Mouse (Mus musculus) CD4-positive helper T cell, adult 2 months (primary cell): ENCODE measurements around the gene Kbtbd12.
A peak's percentile ranks its signal among the peaks of the same experiment; 100 is the strongest.

Experiments used
- DNase-seq: peaks from one replicate; pipeline ENCODE4 v3.0.0-alpha.2; 2012; ENCODE audit warnings: low read depth, missing footprints, low spot score

The Kbtbd12 gene

DNA sequence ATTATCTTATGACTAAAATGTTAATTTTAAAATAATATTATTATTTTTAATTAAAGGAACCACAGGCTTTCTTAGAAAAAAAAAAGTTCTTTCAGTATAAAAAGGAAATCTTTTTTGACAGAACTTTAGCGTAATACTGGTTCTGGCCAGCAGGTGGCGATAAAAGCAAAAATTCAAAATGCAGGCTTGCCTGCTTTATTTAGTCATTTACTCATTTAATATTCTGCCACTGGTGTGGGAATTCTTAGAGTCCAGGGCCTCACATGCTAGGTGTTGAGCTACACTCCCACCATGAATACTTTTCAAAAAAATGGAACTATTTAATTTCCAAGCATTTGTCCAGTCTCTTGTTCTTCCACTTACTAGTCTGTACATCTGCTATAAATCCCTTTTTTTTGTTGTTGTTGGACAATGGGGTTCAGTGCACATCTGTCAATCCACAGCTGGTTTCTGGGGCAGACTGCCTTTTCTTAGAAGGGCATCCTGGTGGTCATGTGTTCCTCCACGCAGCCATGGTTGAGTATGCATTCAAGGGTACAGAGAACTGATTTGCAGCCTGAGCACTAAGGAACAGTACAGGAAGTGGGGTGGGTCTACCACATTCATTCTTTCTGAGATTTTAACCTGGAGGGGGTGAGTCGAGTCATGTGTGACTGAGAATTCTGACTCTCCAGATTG is 88.5 kb downstream of the Kbtbd12 start:
- peak; percentile 40 for DNase-seq

GRCm38 (mm10) chr6:88548405-88549049 is 89.2 kb downstream of the Kbtbd12 start:
- DNase-seq: no peak

DNA sequence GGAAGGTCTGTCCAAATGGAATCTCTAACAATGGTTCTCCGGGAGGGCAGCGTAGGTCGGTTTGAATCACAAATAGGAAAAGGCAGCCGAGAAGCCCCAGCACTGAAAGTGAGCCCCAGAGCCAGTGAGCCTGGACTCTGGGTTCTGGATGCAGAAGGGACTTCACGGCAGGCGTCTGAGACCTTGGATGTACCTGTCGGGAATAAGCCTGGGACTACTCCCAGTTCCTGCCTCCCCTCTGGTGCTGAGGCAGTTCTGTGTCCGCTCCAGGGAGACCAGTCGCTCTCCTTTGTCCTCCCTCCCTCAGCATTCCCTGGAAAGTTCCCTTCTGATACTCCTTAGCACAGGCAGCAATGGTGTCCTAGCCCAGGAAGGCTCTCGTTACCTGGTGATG is 92.4 kb downstream of the Kbtbd12 start:
- DNase-seq: no peak

DNA sequence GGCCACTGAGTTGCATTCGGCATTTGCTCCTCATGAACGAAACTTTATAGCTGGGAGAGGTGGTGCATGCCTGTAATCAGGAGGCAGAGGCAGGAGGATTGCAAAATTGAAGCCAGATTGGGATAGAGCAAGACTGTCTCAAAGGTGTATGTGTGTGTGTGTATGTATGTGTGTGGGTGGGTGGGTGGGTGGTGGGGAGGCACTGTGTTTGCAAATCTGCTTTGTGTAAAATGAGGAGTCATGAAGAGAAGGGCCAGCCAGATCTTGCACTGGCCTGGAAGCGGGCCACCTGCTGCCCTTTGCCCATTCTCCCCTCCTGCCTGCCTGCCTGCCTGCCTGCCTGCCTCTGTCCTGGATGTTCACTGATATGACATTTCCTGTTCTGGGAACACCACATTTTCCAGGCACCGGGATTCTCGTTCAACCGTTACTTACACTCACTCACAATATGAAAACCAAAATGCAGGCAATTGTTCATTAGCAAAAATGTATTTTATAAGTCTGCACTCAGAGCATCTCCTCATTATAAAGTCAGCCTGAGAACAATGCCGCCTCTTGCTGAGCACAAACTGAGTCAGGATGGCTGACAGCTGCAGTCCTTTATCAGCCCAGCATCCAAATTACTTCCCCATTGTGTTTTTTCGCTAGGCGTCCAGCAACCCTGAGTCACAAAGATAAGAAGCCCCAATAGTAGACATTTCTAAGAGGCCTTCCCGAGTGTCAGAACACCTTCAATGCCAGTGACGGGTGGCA is 92.9 kb downstream of the Kbtbd12 start:
- DNase-seq: no peak

DNA sequence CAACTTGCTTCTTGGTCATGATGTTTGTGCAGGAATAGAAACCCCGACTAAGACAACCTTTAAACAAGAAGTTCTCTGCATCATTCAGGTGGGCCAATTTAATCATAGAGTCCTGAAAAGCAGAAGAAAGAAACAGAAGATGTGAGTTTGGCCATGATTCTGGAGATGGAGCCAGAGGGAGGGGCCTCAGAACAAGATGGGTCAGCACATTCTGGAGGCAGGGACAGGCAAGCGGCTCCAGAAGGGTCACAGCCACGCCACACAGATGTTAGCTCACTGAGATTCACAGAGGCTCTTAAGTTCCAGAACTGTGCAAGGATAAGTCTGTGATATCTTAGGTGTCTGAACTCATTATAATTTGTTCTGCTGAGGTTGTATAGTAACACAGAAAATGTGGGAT is 93.5 kb downstream of the Kbtbd12 start:
- DNase-seq: no peak

- no peak for DNase-seq
Measured at GRCm38 (mm10) chr6:88540093-88540755, 97.5 kb downstream of the Kbtbd12 start.

DNA sequence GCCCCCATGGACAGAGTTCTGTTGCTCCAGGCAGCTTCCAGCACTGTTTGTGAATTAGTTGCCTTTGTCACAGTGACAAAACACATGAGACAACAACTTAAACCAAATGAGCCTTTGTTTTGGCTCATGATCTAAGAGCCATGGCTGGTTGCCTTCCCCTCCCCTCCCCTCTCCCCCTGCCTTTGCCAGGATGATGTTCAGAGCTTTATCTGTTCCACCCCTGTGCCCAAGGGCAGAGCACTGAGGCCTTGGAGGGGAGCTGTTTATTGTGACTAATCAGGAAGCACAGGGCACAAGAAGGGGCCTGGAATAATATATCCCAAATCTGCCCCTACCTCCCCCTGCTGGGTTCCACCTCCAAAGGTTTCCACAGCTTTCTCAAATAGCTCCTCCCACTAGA is 107.4 kb downstream of the Kbtbd12 start:
- DNase-seq: no peak

- DNase-seq: no peak
Measured at GRCm38 (mm10) chr6:88524056-88524455, 113.7 kb downstream of the Kbtbd12 start.

GRCm38 (mm10) chr6:88523451-88523850 is 114.3 kb downstream of the Kbtbd12 start:
- no peak for DNase-seq

DNA sequence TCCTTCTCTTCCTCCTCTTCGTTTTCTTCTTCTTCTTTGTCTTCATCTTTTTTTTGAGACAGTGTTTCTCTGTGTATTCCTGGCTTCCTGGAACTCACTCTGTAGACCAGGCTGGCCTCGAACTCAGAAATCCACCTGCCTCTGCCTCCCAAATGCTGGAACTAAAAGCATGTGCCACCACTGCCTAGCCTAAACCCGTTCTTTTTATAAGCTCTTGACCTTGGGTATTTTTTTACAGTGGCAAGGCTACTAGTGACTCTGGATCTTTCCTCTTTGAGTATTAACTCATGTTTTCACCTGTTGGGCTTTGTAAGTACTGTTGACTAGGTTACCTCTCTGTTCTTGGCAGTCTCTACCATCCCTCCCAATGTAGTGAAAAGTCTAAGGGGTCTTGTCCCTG is 114.7 kb downstream of the Kbtbd12 start:
- DNase-seq: no peak

GRCm38 (mm10) chr6:88522606-88523005 is 115.1 kb downstream of the Kbtbd12 start:
- peak; percentile 57 for DNase-seq

- no peak for DNase-seq
Measured at GRCm38 (mm10) chr6:88521821-88522220, 115.9 kb downstream of the Kbtbd12 start.

DNA sequence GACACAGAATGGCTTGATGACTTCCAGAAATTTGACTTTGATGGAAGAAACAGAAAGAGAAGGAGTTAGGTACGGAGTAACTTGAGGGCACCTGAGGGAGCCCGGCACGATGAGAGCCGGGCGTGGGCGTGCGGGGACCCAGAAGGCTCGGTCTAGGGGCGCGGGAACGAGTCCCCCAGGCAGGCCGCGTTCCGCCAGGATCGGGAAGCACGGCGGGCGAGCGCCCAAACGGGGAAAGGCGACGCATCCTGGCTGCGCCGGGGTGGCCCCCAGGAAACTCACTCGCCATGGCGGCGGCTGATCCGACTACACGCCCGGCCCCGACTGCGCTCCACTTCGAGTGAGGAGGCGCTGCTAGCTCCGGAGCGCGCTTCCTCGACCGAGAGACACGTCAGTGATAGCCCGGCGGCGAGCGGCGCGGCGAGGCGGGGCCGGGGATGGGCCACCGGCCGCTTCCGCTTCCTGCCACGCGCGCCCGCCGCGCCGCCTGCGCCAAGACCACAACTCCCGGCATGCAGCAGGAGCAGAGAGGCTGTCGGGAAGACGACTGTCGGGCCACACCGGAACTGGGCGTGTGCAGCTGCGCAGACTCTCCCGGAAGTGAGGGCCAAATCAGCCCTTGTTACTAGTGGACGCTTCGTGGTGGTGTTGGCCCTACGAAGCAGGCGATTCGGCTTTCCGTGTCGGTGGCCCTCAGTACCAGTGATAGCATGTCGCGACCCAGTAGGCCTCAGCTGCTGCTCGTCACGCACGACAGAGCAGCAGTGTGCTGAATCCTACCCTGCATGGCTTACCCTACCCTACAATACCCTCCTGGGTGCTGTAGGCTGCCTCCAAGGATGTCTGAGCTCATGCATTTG is 119.1 kb downstream of the Kbtbd12 start, which contains the start of gene Sec61a1:
TSS of gene Sec61a1 (minus strand) at position 502 of the 860 bp plus-strand sequence.
- peak; percentile 97 for DNase-seq

DNA sequence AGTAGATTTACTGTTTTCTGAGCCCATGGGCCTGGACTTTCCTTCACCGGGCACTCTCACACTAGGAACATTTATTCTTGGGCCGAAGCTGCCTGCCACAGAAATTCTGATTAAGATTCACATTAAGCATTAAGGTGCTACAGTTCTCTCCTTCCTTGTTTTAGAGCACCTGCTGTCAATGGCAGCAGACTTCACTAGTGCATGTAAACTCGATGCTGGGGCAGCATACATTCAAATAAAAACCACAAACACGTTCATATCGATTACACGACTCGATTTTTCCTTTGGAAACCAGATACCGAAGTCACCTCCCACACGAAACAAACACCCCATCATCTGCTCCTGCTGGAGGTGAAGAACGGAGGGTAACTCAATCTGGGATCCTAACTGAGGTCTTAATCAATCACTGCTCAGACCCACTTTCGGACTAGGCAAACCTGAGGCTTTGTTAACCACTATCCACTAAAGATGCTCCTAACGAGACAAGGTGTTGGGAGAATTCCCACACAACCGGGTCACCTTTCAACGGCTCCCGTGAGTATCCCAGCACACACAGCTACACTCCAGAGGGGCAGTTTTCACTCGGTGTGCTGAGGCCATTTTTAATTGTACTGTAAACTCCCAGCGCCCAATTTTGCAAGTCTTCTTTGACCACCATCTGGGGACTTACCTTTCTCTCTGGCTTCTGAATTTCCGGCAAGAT is 119.9 kb downstream of the Kbtbd12 start:
- DNase-seq: peak; percentile 55

DNA sequence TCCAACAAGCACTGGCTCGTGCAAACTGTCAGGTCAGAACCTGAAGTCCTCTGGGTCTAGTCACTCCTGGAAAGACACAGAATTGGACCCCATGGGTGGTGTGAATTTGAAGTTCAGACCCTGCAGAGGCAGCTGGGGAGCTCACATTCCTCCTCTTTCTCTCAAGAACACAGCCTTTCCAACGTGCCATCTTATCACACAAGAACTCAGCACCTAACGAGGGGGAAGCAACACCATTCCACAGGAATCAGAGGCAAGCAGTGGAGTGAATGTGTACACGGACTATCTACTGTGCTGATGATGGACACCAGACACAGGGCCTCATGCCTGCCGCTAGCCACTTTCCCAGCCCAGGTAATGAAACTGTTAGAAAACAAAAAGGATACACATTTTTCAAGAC is 121.1 kb downstream of the Kbtbd12 start:
- no peak for DNase-seq

DNA sequence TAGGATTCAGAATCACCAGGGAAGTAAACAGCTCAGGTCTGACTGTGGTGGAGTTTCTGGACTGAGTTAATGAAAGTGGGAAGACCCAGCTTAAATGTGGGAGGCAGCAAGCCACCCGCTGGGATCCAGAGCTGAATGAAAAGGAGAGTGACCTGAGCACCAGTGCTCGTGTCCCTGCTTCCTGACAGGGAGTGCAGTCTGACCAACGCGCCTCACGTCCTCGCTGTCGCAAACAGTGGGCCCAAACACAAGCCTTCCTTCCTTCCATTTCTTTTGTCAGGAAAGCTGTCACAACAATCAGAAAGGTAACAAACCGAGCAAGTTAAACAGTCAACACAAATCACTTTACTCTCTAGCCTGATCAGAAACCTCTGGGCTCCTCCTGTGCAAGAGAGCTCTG is 121.8 kb downstream of the Kbtbd12 start:
- no peak for DNase-seq

DNA sequence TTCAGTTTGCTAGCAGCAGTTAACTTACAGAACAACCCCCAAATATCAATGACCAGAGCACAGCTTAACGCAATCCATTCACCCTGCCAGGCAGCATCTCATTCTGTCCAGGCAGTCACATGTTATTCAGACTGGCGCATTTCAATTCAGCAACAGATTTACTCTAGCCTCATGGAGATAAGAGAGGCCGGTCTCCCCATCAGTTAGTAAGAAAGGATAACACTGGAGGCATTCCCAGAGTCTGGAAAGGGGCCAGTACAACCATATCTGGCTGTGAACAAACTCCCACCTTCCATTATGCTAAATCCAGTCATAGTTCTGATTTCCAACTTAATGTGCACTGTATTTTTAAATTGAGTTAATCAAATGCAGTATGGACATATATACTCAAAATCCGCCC is 123.2 kb downstream of the Kbtbd12 start:
- DNase-seq: no peak

DNA sequence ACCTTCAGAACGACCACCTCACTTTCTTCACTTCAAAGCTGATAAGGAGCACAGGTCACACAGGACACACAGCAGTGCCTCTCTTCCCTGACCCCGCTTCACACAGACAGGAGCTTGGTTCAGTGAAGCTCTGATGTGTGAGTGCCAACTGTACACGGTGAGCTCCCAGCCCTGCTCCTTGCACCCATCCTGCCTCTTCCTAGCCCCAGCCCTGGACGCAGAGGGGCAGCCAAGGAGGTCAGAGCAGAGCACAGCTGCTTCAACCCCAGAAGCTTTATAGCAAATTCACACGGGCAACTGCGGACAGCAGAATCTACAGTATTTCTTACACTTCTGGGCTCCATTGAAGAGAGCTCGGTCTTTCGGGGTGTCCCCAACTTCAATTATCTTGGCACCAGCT is 123.8 kb downstream of the Kbtbd12 start:
- DNase-seq: no peak

- DNase-seq: no peak
Measured at GRCm38 (mm10) chr6:88503044-88503443, 134.7 kb downstream of the Kbtbd12 start.
